Mouse (Mus musculus): ENCODE data around the gene Bcr.
A peak's percentile ranks its signal among the peaks of the same experiment; 100 is the strongest.

Bcr gene

DNA sequence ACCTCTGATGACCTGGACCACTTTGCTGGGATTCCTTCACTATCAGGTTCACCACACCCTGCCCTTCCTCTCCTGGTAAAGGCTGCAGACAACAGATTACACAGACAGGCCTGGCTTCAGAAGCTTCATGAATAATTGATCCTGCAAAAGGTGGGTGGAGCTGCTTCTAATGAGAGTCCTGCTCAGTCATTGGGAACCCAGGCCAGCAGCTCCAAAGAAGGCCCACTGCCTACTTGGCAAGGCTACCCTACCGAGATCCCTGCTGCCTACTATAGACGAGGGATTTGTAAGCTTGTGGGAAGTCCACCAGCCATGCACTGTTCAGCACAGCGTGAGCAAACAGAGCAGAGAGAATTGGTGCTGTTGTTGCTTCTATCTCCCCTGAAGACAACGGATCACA is 4.1 kb upstream of the Bcr start:
- DNase-seq (ENCODE audit: low spot score in 2 of 2): no peak

DNA sequence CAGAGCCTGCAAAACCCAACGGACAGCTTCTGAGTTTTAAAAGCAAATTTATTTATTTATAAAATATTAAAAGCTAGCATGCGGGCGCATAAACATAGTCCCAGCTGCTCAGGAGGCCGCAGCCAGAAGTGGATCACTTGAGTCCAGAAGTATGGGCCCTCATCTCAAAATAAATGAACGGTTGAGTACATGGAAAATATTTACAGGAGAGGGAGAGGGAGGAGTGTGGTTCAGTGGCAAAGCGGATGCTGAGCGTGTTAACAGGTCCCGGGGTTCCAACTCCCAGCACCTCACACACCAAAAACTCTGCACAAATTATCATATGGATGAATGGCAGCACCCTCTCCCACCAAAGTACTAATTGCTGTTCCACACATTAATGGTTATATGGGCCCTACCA is 2.1 kb upstream of the Bcr start:
- no peak for DNase-seq (ENCODE audit: low spot score in 2 of 2)

DNA sequence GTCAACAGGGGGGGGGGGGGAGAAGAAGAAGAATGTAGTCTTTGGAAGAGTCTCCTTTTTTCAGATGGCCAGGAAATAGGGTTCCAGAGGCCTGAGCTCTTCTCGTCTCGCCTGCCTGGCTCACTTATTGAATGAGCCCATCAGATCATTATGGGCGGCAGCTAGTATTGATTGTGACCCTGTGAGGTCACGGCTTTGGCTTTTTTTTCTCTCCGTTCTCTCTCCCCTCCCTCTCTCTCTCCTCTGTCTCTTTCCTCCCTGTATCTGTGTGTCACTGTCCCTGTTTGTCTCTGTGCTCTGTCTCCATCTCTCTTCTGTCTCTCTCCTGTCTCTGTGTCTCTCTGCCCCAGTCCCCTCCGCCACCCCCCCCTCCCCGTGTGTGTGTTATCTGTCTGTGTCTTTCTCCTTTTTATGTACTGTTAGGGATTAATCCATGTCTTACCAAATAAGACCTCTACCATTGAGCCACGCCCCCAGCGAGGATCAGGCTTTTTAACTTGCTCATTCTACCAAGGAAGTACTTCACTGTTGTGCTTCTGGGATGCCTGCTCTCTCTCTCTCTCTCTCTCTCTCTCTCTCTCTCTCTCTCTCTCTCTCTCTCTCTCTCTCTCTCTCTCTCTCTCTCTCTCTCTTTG is 1.5 kb upstream of the Bcr start:
- DNase-seq (ENCODE audit: low spot score in 2 of 2): no peak

DNA sequence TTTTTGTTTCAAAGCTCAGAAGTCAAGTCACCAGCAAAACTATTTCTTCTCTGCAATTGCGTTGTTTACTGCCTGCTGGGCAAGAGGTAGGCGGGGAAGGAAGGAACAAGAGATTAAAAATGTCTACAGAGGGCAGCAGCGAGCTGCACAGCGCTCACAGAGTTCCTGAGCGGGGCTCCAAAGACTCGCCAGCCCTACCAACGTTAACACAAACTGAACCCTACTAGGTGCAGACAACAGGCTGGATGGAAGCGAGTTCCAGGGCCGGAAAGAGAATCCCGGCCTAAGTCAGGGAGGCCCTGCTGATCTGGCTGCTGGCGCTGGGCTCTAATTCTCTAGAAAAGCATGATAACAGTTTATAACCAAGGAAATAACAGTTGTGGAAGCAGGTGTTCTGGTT is 996 bp upstream of the Bcr start:
- peak; percentile 62 to 76 for DNase-seq (ENCODE audit: low spot score in 2 of 2)

- DNase-seq (ENCODE audit: low spot score in 2 of 2): peak in 1 of 2 experiments; percentile 67
These were observed 447 bp downstream of the Bcr start for GRCm38 (mm10) chr10:75060843-75061235.

- DNase-seq (ENCODE audit: low spot score in 2 of 2): peak in 1 of 2 experiments; percentile 69
These were observed 1.2 kb downstream of the Bcr start for GRCm38 (mm10) chr10:75061341-75062188.

- DNase-seq (ENCODE audit: low spot score in 2 of 2): no peak
These were observed 1.8 kb downstream of the Bcr start for GRCm38 (mm10) chr10:75062189-75062561.

DNA sequence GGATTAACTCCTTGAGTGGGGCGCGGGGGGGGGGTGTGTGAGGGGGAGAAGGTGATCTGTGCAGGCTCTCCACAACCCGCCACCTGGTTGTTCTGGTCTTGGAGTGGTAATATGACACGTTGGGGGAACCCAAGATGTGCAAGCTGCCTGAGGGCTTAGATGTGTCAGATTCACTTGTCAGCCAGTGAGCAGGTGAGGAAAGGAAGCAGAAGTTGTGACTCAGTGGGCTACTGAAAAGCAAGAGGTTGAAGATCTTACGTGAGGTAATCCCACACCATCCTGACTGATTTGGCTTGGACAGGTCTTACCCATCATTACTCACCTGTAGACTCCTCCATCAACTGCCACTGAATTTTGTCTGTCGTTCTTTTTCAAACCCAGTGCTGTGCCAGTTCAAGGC is 2.2 kb downstream of the Bcr start:
- DNase-seq (ENCODE audit: low spot score in 2 of 2): no peak

DNA sequence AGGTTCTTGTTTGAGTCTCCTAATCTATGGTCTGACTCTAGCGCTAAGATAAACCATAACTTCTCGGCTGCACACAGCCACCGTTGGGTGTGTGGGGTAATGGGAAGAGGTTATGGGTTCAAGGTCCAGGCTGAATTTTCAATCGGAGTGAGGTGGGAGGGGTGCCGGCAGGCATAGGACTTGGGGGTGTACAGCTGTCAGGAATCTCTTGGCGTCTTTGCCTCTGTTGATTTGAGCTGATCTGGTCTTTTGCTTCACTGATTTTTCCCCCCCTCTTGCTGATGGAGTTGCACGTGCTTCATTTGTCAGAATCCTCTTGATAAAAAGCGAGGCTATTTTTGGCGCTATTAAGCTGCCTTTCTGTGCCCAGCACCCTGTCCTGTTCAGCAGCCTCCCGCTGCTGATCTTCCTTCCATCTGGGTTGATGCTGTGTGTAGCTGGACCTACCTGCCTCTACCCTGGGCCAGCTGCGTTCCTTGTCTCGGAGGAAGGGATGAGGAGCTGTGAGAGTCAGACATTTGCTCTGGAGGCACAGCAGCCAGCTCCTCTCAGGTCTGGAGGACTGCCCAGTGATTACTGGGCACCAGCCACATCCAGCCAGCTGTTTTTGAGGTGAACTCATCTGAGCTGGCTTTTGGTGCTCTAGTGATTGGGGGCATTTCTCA is 3.0 kb downstream of the Bcr start:
- no peak for DNase-seq (ENCODE audit: low spot score in 2 of 2)

DNA sequence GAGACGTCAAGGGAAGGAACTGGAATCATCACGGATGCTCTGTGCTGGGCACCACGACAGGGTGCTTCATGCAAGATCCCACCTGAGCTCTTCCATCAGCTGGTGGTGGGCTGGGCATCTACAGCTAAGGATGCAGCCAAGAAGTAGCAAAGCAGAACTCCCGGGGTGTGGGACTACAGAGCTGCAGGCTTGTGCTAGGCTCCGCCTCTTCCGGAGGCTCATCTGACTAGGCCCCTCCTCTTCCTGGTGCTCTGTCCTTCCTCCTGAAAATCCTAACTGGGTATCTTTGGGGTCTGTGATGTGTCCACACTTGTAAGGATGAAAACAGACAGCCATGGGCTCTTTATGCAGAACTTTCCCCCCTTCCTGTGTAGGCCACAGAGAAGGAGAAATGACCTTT is 5.3 kb downstream of the Bcr start:
- DNase-seq (ENCODE audit: low spot score in 2 of 2): no peak

DNA sequence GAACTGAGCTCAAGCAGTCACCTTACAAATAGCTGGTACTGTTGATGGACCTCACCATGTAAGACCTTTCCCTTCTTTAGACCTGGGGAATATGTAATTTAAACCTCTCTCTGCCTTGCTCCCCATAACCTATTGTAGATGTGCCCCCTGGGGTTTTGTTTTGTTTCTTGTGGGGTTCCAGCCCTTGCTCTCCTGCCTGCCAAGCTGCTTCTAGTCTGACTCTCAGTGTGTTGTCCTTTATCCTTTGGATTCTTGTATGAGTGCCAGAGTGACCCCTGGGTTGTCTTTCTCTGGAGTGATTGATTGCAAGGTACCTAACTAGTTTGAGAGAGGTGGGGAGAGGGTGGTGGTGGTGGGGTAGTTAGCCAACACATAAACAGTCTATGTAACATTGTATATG is 7.1 kb downstream of the Bcr start:
- DNase-seq (ENCODE audit: low spot score in 2 of 2): no peak

GRCm38 (mm10) chr10:75068086-75068485 is 7.7 kb downstream of the Bcr start:
- no peak for DNase-seq (ENCODE audit: low spot score in 2 of 2)

DNA sequence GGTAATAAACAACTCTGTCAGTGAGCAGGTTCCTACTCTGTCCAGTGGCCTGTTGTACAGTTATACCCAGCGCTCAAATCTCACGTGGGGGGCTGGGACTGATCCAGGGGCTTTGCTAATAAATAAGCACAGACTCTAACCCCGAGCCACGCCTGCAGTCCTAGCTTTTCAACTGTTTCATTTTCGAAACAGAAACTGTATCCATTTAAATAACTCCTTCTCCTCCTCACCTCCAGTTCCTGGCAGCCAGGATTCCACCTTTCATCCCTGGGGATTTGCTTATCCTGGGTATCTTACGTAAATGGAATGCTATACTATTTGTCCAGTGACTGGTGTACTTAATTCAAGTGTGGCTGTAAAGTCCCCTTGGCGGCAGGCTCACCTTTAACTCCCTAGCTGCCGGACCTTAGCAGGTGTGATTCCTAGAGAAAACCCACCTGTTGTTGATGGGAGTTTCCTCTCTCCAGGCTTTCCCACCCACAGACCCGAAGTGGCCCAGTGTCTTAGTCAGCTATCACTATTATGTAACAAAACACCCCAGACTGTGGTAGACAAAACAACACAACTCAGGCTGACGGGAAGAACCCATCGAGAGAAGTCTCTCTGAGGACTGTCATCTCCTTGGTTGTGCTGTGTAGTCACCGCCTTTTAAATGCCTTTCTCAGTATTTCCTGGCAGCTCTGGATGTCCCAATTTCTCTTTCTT is 8.4 kb downstream of the Bcr start:
- no peak for DNase-seq (ENCODE audit: low spot score in 2 of 2)

GRCm38 (mm10) chr10:75070281-75070976 is 10.0 kb downstream of the Bcr start:
- no peak for DNase-seq (ENCODE audit: low spot score in 2 of 2)

- no peak for DNase-seq (ENCODE audit: low spot score in 2 of 2)
These were observed 15.3 kb downstream of the Bcr start for GRCm38 (mm10) chr10:75075665-75076064.

GRCm38 (mm10) chr10:75078174-75079128 is 18.1 kb downstream of the Bcr start:
- DNase-seq (ENCODE audit: low spot score in 2 of 2): no peak

DNA sequence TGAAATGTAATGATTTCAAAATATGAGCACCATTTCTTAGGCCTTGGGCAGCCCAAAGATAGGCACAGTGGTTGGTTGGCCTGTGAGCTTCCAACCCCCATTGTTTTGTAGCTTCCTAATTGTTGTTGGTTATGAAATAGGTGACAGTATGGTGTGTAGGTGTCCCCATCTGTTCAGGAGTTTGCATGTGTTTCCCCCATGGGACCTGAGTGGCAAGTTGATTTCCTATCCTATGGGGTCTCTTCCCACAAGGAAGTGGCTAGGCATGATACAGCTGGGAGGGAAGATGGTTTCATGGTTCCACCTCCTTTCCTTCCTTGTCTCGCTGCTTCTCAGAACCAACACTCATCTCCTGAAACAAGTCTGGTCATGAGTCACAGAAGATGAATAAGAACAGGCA is 24.9 kb downstream of the Bcr start:
- no peak for DNase-seq (ENCODE audit: low spot score in 2 of 2)

DNA sequence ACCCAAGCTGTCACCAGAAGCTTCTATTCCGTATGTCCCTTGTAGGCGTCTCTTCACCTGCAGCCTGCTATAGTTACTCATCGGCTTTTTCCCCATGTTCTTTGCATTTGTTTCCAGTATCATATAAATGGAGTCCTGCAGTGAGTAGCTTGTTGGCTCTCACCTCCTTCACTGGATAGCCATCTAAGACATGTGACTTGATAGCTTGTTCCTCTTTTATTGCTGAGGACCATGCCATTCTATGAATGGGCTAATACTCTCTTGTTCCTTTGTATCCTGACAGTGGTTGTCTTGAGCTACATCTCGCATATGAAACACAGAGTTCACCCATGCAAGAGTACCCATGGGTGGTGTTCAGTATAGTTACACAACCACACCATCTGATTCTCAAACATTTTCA is 28.1 kb downstream of the Bcr start:
- DNase-seq (ENCODE audit: low spot score in 2 of 2): no peak

- DNase-seq (ENCODE audit: low spot score in 2 of 2): no peak
These were observed 31.2 kb downstream of the Bcr start for GRCm38 (mm10) chr10:75091478-75092152.

Measured in spleen, postnatal 4 days (tissue).